Mouse (Mus musculus): ENCODE measurements around the gene C1s1. TPM values are rescaled to one million over a fixed set of nuclear protein-coding genes. Genes with fewer than 3 reads are reported as not detected.
A peak's percentile ranks its signal among the peaks of the same experiment; 100 is the strongest.
"Not testable (repeated sequence)": the region's sequence is repeated elsewhere in the genome, so short reads cannot be mapped to it uniquely, and the experiment has no call there.

The C1s1 gene
- polyA plus RNA-seq, 1 experiment from 2014 or later, result 130 TPM

- no peaks in the 10 kb centered on the region for H3K36me3 ChIP-seq (replicated peaks; ENCODE audit: insufficient read depth, low read length)
- no peak for TF ChIP-seq CTCF (IDR thresholded peaks at IDR 0.05; ENCODE audit: low read depth)
- 77% methylated on average over 2 of the region's 2 CpGs for WGBS (ENCODE audit: insufficient replicate concordance)
- no peaks in the 10 kb centered on the region for H3K27me3 ChIP-seq (ENCODE audit: insufficient read depth, low read length)
- ATAC-seq (no peak), DNase-seq (no peak)
- H3K9me3 ChIP-seq (ENCODE audit: low read length), result no peaks in the 10 kb centered on the region
- no peak overlapping the region for H3K9ac ChIP-seq (replicated peaks)
- H3K4me2 ChIP-seq (ENCODE audit: low read depth, low read length), result no peak overlapping the region
- H3K4me3 ChIP-seq (ENCODE audit: low read depth, low read length), result no peak overlapping the region
- H3K27ac ChIP-seq (ENCODE audit: low read depth), result no peak overlapping the region
- no peaks in the 10 kb centered on the region for H3K4me1 ChIP-seq (ENCODE audit: insufficient read depth)
These were observed 3.3 kb upstream of the C1s1 start for GRCm38 (mm10) chr6:124545425-124545824.

GRCm38 (mm10) chr6:124544466-124544865 lies 2.3 kb upstream of the C1s1 start:
- Histone ChIP-seq H3K36me3 (replicated peaks; ENCODE audit: insufficient read depth, low read length) (no peaks in the 10 kb centered on the region), H3K4me2 (ENCODE audit: low read depth, low read length) (no peak overlapping the region), H3K4me1 (ENCODE audit: insufficient read depth) (no peaks in the 10 kb centered on the region), H3K4me3 (ENCODE audit: low read depth, low read length) (no peak overlapping the region), H3K27ac (ENCODE audit: low read depth) (no peak overlapping the region), H3K9ac (replicated peaks) (no peak overlapping the region), H3K9me3 (ENCODE audit: low read length) (no peaks in the 10 kb centered on the region), H3K27me3 (ENCODE audit: insufficient read depth, low read length) (no peaks in the 10 kb centered on the region)
- no peak for DNase-seq
- WGBS (ENCODE audit: insufficient replicate concordance), result 73% methylated on average over 6 of the region's 6 CpGs
- no peak for TF ChIP-seq EP300 (IDR thresholded peaks at IDR 0.05; ENCODE audit: low read depth)
- TF ChIP-seq CTCF (IDR thresholded peaks at IDR 0.05; ENCODE audit: low read depth), result peak; percentile 26; the same call in 1 of the 2 replicates
- no peak for ATAC-seq

GRCm38 (mm10) chr6:124541176-124541575 lies 983 bp downstream of the C1s1 start:
- DNase-seq (peak; percentile 43), ATAC-seq (peak; percentile 76)
- not testable (repeated sequence) for H3K4me1 ChIP-seq (ENCODE audit: insufficient read depth); H3K9ac ChIP-seq (replicated peaks); H3K9me3 ChIP-seq (ENCODE audit: low read length); H3K27ac ChIP-seq (ENCODE audit: low read depth); H3K36me3 ChIP-seq (replicated peaks; ENCODE audit: insufficient read depth, low read length); H3K27me3 ChIP-seq (ENCODE audit: insufficient read depth, low read length)
- Histone ChIP-seq H3K4me3 (ENCODE audit: low read depth, low read length) (0 out of 2 replicates have a peak overlapping the region, but pooled peaks have one; percentile 29), H3K4me2 (ENCODE audit: low read depth, low read length) (peak overlapping the region; percentile 59)
- WGBS (ENCODE audit: insufficient replicate concordance), result 60% methylated on average over 2 of the region's 2 CpGs

- H3K27me3 ChIP-seq (ENCODE audit: insufficient read depth, low read length); H3K9me3 ChIP-seq (ENCODE audit: low read length); H3K36me3 ChIP-seq (replicated peaks; ENCODE audit: insufficient read depth, low read length); H3K27ac ChIP-seq (ENCODE audit: low read depth); DNase-seq; H3K9ac ChIP-seq (replicated peaks); H3K4me1 ChIP-seq (ENCODE audit: insufficient read depth); ATAC-seq; H3K4me3 ChIP-seq (ENCODE audit: low read depth, low read length); H3K4me2 ChIP-seq (ENCODE audit: low read depth, low read length): not testable (repeated sequence)
- WGBS (ENCODE audit: insufficient replicate concordance), result 61% methylated on average over 8 of the region's 8 CpGs
These were observed 5.9 kb downstream of the C1s1 start for GRCm38 (mm10) chr6:124536125-124536829.

- Histone ChIP-seq H3K36me3 (replicated peaks; ENCODE audit: insufficient read depth, low read length) (no peaks in the 10 kb centered on the region), H3K9me3 (ENCODE audit: low read length) (no peaks in the 10 kb centered on the region), H3K27me3 (ENCODE audit: insufficient read depth, low read length) (no peaks in the 10 kb centered on the region), H3K4me3 (ENCODE audit: low read depth, low read length) (no peak overlapping the region), H3K9ac (replicated peaks) (no peak overlapping the region), H3K4me1 (ENCODE audit: insufficient read depth) (no peaks in the 10 kb centered on the region), H3K27ac (ENCODE audit: low read depth) (no peak overlapping the region), H3K4me2 (ENCODE audit: low read depth, low read length) (no peak overlapping the region)
- 83% methylated on average over 8 of the region's 8 CpGs for WGBS (ENCODE audit: insufficient replicate concordance)
- no peak for TF ChIP-seq EP300 (IDR thresholded peaks at IDR 0.05; ENCODE audit: low read depth)
- no peak for TF ChIP-seq CTCF (IDR thresholded peaks at IDR 0.05; ENCODE audit: low read depth)
- ATAC-seq, result no peak
- DNase-seq, result no peak
These were observed 11.1 kb downstream of the C1s1 start for GRCm38 (mm10) chr6:124531077-124531476.

GRCm38 (mm10) chr6:124527881-124528280 lies 14.3 kb downstream of the C1s1 start:
- H3K9me3 ChIP-seq (ENCODE audit: low read length), result no peaks in the 10 kb centered on the region
- H3K9ac ChIP-seq (replicated peaks), result no peak overlapping the region
- no peaks in the 10 kb centered on the region for H3K27me3 ChIP-seq (ENCODE audit: insufficient read depth, low read length)
- H3K4me2 ChIP-seq (ENCODE audit: low read depth, low read length), result no peak overlapping the region
- ATAC-seq (peak; percentile 72), DNase-seq (no peak)
- H3K27ac ChIP-seq (ENCODE audit: low read depth), result peak overlapping the region; percentile 60
- H3K36me3 ChIP-seq (replicated peaks; ENCODE audit: insufficient read depth, low read length), result no peaks in the 10 kb centered on the region
- no peak for TF ChIP-seq CTCF (IDR thresholded peaks at IDR 0.05; ENCODE audit: low read depth)
- TF ChIP-seq EP300 (IDR thresholded peaks at IDR 0.05; ENCODE audit: low read depth), result no peak
- no peak overlapping the region for H3K4me3 ChIP-seq (ENCODE audit: low read depth, low read length)
- 59% methylated on average over 3 of the region's 3 CpGs for WGBS (ENCODE audit: insufficient replicate concordance)
- no peaks in the 10 kb centered on the region for H3K4me1 ChIP-seq (ENCODE audit: insufficient read depth)

GRCm38 (mm10) chr6:124522082-124522481 lies 20.1 kb downstream of the C1s1 start:
- DNase-seq; H3K9ac ChIP-seq (replicated peaks); H3K4me1 ChIP-seq (ENCODE audit: insufficient read depth); H3K27me3 ChIP-seq (ENCODE audit: insufficient read depth, low read length); H3K27ac ChIP-seq (ENCODE audit: low read depth); H3K4me3 ChIP-seq (ENCODE audit: low read depth, low read length); ATAC-seq; H3K36me3 ChIP-seq (replicated peaks; ENCODE audit: insufficient read depth, low read length); H3K4me2 ChIP-seq (ENCODE audit: low read depth, low read length); H3K9me3 ChIP-seq (ENCODE audit: low read length): not testable (repeated sequence)
- WGBS (ENCODE audit: insufficient replicate concordance), result 58% methylated on average over 7 of the region's 7 CpGs

- 85% methylated on average over 4 of the region's 4 CpGs for WGBS (ENCODE audit: insufficient replicate concordance)
- not testable (repeated sequence) for H3K4me1 ChIP-seq (ENCODE audit: insufficient read depth); H3K36me3 ChIP-seq (replicated peaks; ENCODE audit: insufficient read depth, low read length); H3K4me3 ChIP-seq (ENCODE audit: low read depth, low read length); H3K9me3 ChIP-seq (ENCODE audit: low read length); DNase-seq; H3K27me3 ChIP-seq (ENCODE audit: insufficient read depth, low read length); H3K9ac ChIP-seq (replicated peaks); H3K27ac ChIP-seq (ENCODE audit: low read depth); ATAC-seq; H3K4me2 ChIP-seq (ENCODE audit: low read depth, low read length)
These were observed 24.4 kb downstream of the C1s1 start for GRCm38 (mm10) chr6:124517733-124518132.
